Mouse (Mus musculus): ENCODE measurements around the gene Qpctl. TPM values are rescaled to one million over a fixed set of nuclear protein-coding genes. Genes with fewer than 3 reads are reported as not detected.
A peak's percentile ranks its signal among the peaks of the same experiment; 100 is the strongest.
"Not testable (repeated sequence)": the region's sequence is repeated elsewhere in the genome, so short reads cannot be mapped to it uniquely, and the experiment has no call there.

Gene Qpctl
- polyA plus RNA-seq, 1 experiment from 2014 or later = 26.4 TPM

DNA sequence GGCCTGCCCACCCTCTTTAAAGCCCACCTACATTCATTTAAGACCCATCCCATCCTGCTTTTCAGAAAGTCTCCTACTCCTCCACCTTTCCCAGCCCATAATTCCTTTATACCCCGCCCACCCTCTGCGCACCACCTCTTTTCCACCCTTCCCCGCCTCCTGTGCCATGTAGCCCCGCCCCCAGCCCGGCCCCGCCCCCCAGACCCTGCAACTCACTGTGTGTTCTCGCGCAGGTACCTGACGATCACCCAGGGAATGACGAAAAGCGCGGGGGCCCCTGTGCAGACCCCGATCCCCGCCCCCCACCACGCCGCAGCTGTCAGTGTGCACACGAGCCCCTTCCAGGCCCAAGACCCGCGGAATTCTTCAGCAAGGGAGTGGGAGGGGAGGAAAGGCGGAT lies 11.0 kb upstream of the Qpctl start:
- ATAC-seq (replicated peaks) = peak; percentile 22
- peak overlapping the region; percentile 73 for H3K4me2 ChIP-seq

DNA sequence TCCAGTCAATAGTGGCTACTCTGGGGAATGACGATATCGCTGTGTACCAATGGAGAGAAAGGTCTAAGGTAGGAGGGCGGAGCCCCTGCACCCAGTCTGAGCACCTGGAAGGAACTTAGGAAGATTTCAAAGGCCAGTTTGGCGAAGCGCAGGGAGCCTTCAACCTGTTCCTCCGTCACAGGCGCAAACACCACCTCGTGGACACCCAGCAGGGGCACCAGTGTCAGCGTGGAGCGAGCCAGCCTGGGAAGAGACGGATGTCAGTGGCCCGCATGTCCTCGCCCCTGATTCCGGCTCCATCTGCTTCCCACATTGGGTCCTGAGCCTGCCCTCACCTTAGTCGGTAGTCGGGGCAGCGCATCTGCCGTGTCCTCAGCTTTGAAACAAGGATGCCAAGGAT lies 10.3 kb upstream of the Qpctl start:
- H3K4me3 ChIP-seq = peak overlapping the region; percentile 41; the same call in 1 of the 2 replicates
- no peaks in the 10 kb centered on the region for H3K36me3 ChIP-seq (replicated peaks)
- no peak overlapping the region for H3K27ac ChIP-seq
- H3K27me3 ChIP-seq (replicated peaks) = peaks cover 19% of the 10 kb centered on the region
- 17% methylated on average over 18 of the region's 18 CpGs for WGBS
- ATAC-seq (replicated peaks) = no peak
- H3K4me2 ChIP-seq = peak overlapping the region; percentile 73
- H3K4me1 ChIP-seq = peaks cover 31% of the 10 kb centered on the region
- 0 out of 2 replicates have a peak overlapping the region, but pooled peaks have one; percentile 0 for H3K9ac ChIP-seq
- no peaks in the 10 kb centered on the region for H3K9me3 ChIP-seq

More for the DNA sequence above, 11.0 kb upstream of the Qpctl start:
- peaks cover 38% of the 10 kb centered on the region for H3K4me1 ChIP-seq
- peaks cover 25% of the 10 kb centered on the region for H3K27me3 ChIP-seq (replicated peaks)
- H3K36me3 ChIP-seq (replicated peaks) = no peaks in the 10 kb centered on the region
- peak overlapping the region; percentile 41 for H3K4me3 ChIP-seq
- WGBS = 1% methylated on average over 20 of the region's 20 CpGs
- no peaks in the 10 kb centered on the region for H3K9me3 ChIP-seq
- no peak overlapping the region for H3K27ac ChIP-seq
- H3K9ac ChIP-seq = peak overlapping the region; percentile 53

- WGBS = 75% methylated on average over 11 of the region's 11 CpGs
- H3K4me3 ChIP-seq = no peak overlapping the region
- no peak overlapping the region for H3K9ac ChIP-seq
- no peaks in the 10 kb centered on the region for H3K9me3 ChIP-seq
- H3K27ac ChIP-seq = no peak overlapping the region
- ATAC-seq (replicated peaks) = no peak
- peaks cover 24% of the 10 kb centered on the region for H3K4me1 ChIP-seq
- H3K36me3 ChIP-seq (replicated peaks) = 0 out of 2 replicates have a peak, but pooled peaks cover 4% of the 10 kb centered on the region
- H3K27me3 ChIP-seq (replicated peaks) = peaks cover 12% of the 10 kb centered on the region
- no peak overlapping the region for H3K4me2 ChIP-seq
These were observed 9.5 kb upstream of the Qpctl start for GRCm38 (mm10) chr7:19158601-19159000.

DNA sequence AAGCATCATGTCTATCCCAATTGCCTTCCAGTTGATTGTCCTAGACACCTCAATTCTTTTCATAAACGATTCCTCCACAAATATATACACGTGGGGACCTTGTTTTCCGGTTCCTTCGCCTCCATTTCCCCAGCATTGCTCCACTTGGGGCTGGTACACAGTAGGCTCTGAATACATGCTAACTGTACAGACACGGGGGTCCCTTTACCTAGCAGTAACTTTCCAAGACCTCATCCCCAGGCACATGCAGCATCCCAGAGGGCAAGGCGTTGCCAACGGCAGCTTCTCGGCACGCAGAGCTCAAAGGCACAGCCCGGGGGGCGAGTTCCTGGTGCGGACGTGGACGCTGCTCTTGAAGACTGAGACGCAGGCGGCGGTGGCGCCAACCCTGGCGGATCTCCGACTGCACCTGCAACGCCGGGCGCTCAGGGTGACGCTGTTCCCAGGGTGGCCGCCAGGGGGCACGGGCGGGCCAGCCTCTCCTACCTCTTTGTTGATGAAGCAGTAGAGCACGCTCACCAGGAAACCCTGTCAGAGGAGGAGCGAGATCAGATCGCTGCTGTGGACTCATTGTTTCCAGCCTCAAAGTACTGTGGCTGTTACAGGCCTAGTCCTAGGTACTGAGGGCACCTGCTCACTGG lies 8.2 kb upstream of the Qpctl start:
- peak overlapping the region; percentile 33; the same call in 1 of the 2 replicates for H3K9ac ChIP-seq
- H3K9me3 ChIP-seq = no peaks in the 10 kb centered on the region
- H3K27me3 ChIP-seq (replicated peaks) = peaks cover 12% of the 10 kb centered on the region
- peaks cover 15% of the 10 kb centered on the region; the same call in 1 of the 2 replicates for H3K36me3 ChIP-seq (replicated peaks)
- H3K27ac ChIP-seq = peak overlapping the region; percentile 73
- WGBS = 5% methylated on average over 30 of the region's 30 CpGs
- H3K4me2 ChIP-seq = peak overlapping the region; percentile 47
- peak; percentile 70 for ATAC-seq (replicated peaks)
- peak overlapping the region; percentile 22 for H3K4me3 ChIP-seq
- H3K4me1 ChIP-seq = peaks cover 24% of the 10 kb centered on the region

- ATAC-seq (replicated peaks) = no peak
- Histone ChIP-seq H3K9ac (no peak overlapping the region), H3K27ac (no peak overlapping the region), H3K4me1 (peaks cover 29% of the 10 kb centered on the region), H3K4me3 (no peak overlapping the region), H3K4me2 (no peak overlapping the region), H3K36me3 (replicated peaks) (peaks cover 18% of the 10 kb centered on the region; the same call in 1 of the 2 replicates), H3K9me3 (no peaks in the 10 kb centered on the region), H3K27me3 (replicated peaks) (peaks cover 12% of the 10 kb centered on the region)
- WGBS = 58% methylated on average over 13 of the region's 13 CpGs
These were observed 6.9 kb upstream of the Qpctl start for GRCm38 (mm10) chr7:19155825-19156475.

DNA sequence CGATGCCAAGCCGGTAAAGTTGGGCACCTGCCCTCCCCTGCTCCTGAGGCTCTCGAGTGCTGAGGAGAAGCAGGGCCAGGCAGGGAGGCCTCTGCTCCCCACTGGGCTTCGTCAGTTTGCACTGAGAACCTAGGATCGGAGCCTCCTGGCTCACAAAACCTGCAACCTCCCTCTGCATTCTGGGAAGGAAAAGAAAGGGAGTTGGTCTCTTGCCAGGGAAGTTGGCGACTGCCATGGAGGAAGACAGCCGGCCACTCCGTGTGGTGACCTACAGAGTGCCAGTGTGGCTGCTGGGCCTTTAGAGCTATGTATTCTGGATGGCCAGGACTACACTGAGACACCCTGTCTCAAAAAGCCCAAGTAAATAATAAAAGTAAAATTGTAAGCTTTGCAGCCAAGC lies 5.7 kb upstream of the Qpctl start:
- Histone ChIP-seq H3K4me1 (peaks cover 32% of the 10 kb centered on the region), H3K4me2 (no peak overlapping the region), H3K4me3 (no peak overlapping the region), H3K36me3 (replicated peaks) (peaks cover 18% of the 10 kb centered on the region; the same call in 1 of the 2 replicates), H3K9me3 (no peaks in the 10 kb centered on the region), H3K9ac (no peak overlapping the region), H3K27me3 (replicated peaks) (peaks cover 8% of the 10 kb centered on the region), H3K27ac (no peak overlapping the region)
- ATAC-seq (replicated peaks) = no peak
- 85% methylated on average over 8 of the region's 8 CpGs for WGBS

DNA sequence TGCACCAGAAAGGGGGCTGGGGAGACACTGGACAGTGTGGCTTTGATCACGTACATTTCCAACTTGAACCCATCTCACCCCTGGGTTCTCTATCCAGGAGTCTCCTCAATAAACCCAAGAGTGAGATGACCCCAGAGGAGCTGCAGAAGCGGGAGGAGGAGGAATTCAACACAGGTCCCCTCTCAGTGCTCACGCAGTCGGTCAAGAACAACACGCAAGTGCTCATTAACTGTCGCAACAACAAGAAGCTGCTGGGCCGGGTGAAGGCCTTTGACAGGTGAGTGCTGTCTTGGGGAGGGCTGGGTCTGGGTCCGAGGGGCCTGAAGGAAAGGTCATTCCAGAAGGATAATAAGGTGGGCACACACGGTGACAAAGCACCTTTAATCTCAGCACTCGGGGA lies 2.0 kb upstream of the Qpctl start:
- H3K9ac ChIP-seq; H3K27ac ChIP-seq; ATAC-seq (replicated peaks); H3K9me3 ChIP-seq; H3K4me3 ChIP-seq; H3K4me2 ChIP-seq; H3K27me3 ChIP-seq (replicated peaks): not testable (repeated sequence)
- Histone ChIP-seq H3K36me3 (replicated peaks) (peaks cover 18% of the 10 kb centered on the region; the same call in 1 of the 2 replicates), H3K4me1 (peaks cover 25% of the 10 kb centered on the region)
- WGBS = 94% methylated on average over 10 of the region's 10 CpGs

DNA sequence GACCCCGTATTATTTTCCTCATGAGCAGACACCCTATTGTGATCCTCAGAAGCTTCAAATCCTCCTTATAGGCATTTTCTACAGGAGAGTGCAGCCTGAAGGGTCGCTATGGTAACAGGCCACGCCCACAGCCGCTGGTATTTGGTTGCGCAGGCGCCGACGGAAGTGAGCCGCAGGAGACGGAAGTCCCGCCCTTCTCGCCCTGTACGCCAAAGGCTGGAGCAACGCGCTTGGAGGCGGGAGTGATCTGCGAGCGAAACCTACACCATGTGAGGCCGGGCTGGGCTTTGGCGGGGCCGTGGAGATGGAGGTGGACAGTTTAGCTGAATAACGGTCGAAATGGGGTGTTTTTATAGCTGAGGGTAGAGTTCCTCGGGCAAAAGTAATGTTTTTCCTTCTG lies 535 bp upstream of the Qpctl start, which contains the start of gene Snrpd2:
Gene Snrpd2, plus strand, starts transcription at position 97 of the 400 bp plus-strand sequence.
- Histone ChIP-seq H3K27ac (peak within 1 kb of the TSS; percentile 87), H3K4me1 (peaks cover 25% of the 10 kb centered on the region), H3K4me3 (peak within 1 kb of the TSS; percentile 54), H3K36me3 (replicated peaks) (peaks cover 18% of the 10 kb centered on the region; the same call in 1 of the 2 replicates), H3K9me3 (no peaks in the 10 kb centered on the region), H3K4me2 (peak within 1 kb of the TSS; percentile 76), H3K27me3 (replicated peaks) (no peaks in the 10 kb centered on the region), H3K9ac (peak within 1 kb of the TSS; percentile 71)
- ATAC-seq (replicated peaks) = peak; percentile 91
- WGBS = under 1% methylated on average over 24 of the region's 24 CpGs

GRCm38 (mm10) chr7:19148180-19148874 lies 764 bp downstream of the Qpctl start:
- peak overlapping the region; percentile 76 for H3K4me2 ChIP-seq
- H3K4me3 ChIP-seq = peak overlapping the region; percentile 54
- WGBS = 13% methylated on average over 20 of the region's 20 CpGs
- no peak for ATAC-seq (replicated peaks)
- H3K9me3 ChIP-seq = no peaks in the 10 kb centered on the region
- no peaks in the 10 kb centered on the region for H3K27me3 ChIP-seq (replicated peaks)
- peak overlapping the region; percentile 87 for H3K27ac ChIP-seq
- peak overlapping the region; percentile 71 for H3K9ac ChIP-seq
- H3K36me3 ChIP-seq (replicated peaks) = peaks cover 11% of the 10 kb centered on the region; the same call in 1 of the 2 replicates
- peaks cover 25% of the 10 kb centered on the region for H3K4me1 ChIP-seq

GRCm38 (mm10) chr7:19147497-19148045 lies 1.5 kb downstream of the Qpctl start:
- Histone ChIP-seq H3K4me2 (peak overlapping the region; percentile 76), H3K27ac (no peak overlapping the region), H3K4me3 (peak overlapping the region; percentile 54; the same call in 1 of the 2 replicates), H3K9ac (no peak overlapping the region), H3K27me3 (replicated peaks) (no peaks in the 10 kb centered on the region), H3K4me1 (peaks cover 25% of the 10 kb centered on the region), H3K36me3 (replicated peaks) (peaks cover 4% of the 10 kb centered on the region; the same call in 1 of the 2 replicates), H3K9me3 (no peaks in the 10 kb centered on the region)
- WGBS = 65% methylated on average over 6 of the region's 6 CpGs
- ATAC-seq (replicated peaks) = no peak

DNA sequence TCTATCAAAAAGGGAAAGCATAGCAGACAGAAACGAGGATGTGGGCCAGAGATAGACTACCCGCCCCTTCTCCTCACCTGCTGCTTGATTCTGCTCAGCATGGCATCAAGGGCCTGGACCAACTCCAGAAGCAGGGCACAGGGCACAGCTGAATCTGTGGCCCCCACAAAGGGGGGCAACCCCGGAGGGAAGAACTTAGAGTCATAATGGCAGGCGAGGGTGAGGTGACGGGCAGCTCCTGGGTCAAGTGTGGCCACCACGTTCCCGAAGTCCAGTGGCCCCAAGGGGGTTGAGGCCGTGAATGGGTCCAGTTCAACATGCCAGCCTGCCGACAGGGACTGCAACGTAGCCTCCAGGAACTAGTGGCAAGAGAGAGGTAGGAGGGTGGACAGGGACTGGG lies 2.3 kb downstream of the Qpctl start:
- Histone ChIP-seq H3K4me1 (peaks cover 25% of the 10 kb centered on the region), H3K9me3 (no peaks in the 10 kb centered on the region), H3K36me3 (replicated peaks) (0 out of 2 replicates have a peak, but pooled peaks cover 3% of the 10 kb centered on the region), H3K9ac (no peak overlapping the region), H3K27ac (no peak overlapping the region), H3K4me3 (no peak overlapping the region), H3K4me2 (no peak overlapping the region), H3K27me3 (replicated peaks) (no peaks in the 10 kb centered on the region)
- WGBS = 88% methylated on average over 10 of the region's 10 CpGs
- no peak for ATAC-seq (replicated peaks)

GRCm38 (mm10) chr7:19137380-19137779 lies 11.7 kb downstream of the Qpctl start:
- Histone ChIP-seq H3K4me3 (no peak overlapping the region), H3K27ac (no peak overlapping the region), H3K36me3 (replicated peaks) (peaks cover 22% of the 10 kb centered on the region; the same call in 1 of the 2 replicates), H3K9me3 (no peaks in the 10 kb centered on the region), H3K27me3 (replicated peaks) (no peaks in the 10 kb centered on the region), H3K4me1 (no peaks in the 10 kb centered on the region), H3K4me2 (no peak overlapping the region), H3K9ac (no peak overlapping the region)
- 53% methylated on average over 5 of the region's 5 CpGs for WGBS
- ATAC-seq (replicated peaks) = no peak
